Mouse (Mus musculus) adrenal gland, adult 18-20 months (tissue): ENCODE results near the gene Dll4. TPM values are rescaled to one million over a fixed set of nuclear protein-coding genes. Genes with fewer than 3 reads are reported as not detected.
A peak's percentile ranks its signal among the peaks of the same experiment; 100 is the strongest.

ENCODE experiments used
- DNase-seq, 2 experiments: peaks; one replicate each; pipeline ENCODE4 v3.0.0; 2021 to 2022; ENCODE audit warnings: low spot score in 2 of 2
- total RNA-seq, 2 experiments: library from RNA; stranded (reverse); gene quantifications; 1 replicate in 1 of 2; 2 replicates in 1 of 2; pipeline ENCODE4 v1.2.3; 2021

Gene Dll4
- total RNA-seq, 2 experiments from 2014 or later = 9.7 to 10.5 TPM

GRCm38 (mm10) chr2:119332177-119332661 lies 6.6 kb downstream of the Dll4 start:
- no peak for DNase-seq

GRCm38 (mm10) chr2:119334135-119334534 lies 8.6 kb downstream of the Dll4 start:
- DNase-seq = no peak

GRCm38 (mm10) chr2:119334964-119335525 lies 9.5 kb downstream of the Dll4 start:
- DNase-seq = no peak

GRCm38 (mm10) chr2:119335535-119335934 lies 10.0 kb downstream of the Dll4 start:
- no peak for DNase-seq

GRCm38 (mm10) chr2:119336002-119336401 lies 10.4 kb downstream of the Dll4 start:
- DNase-seq = no peak

- no peak for DNase-seq
Observed at GRCm38 (mm10) chr2:119336470-119336869, 10.9 kb downstream of the Dll4 start.

GRCm38 (mm10) chr2:119337425-119338265 lies 12.1 kb downstream of the Dll4 start:
- peak; percentile 97 for DNase-seq

- DNase-seq = no peak
Observed at GRCm38 (mm10) chr2:119344537-119345138, 19.1 kb downstream of the Dll4 start.

- peak; percentile 78 to 87 for DNase-seq
Observed at GRCm38 (mm10) chr2:119350555-119351486, 25.2 kb downstream of the Dll4 start, which contains the start of gene Chac1. Gene Chac1 (plus strand): TSS chr2:119351229.

GRCm38 (mm10) chr2:119353707-119354106 lies 28.1 kb downstream of the Dll4 start:
- no peak for DNase-seq

GRCm38 (mm10) chr2:119355089-119355488 lies 29.5 kb downstream of the Dll4 start:
- no peak for DNase-seq

- no peak for DNase-seq
Observed at GRCm38 (mm10) chr2:119355651-119356050, 30.1 kb downstream of the Dll4 start.

- DNase-seq = no peak
Observed at GRCm38 (mm10) chr2:119356310-119356709, 30.7 kb downstream of the Dll4 start.

- no peak for DNase-seq
Observed at GRCm38 (mm10) chr2:119356805-119357204, 31.2 kb downstream of the Dll4 start.

GRCm38 (mm10) chr2:119358249-119358648 lies 32.7 kb downstream of the Dll4 start:
- DNase-seq = no peak

GRCm38 (mm10) chr2:119359721-119360291 lies 34.2 kb downstream of the Dll4 start:
- DNase-seq = no peak

GRCm38 (mm10) chr2:119364969-119365368 lies 39.4 kb downstream of the Dll4 start:
- DNase-seq = no peak

GRCm38 (mm10) chr2:119367346-119367745 lies 41.8 kb downstream of the Dll4 start:
- no peak for DNase-seq

GRCm38 (mm10) chr2:119370116-119370515 lies 44.5 kb downstream of the Dll4 start:
- peak in 1 of 2 experiments; percentile 35 for DNase-seq

GRCm38 (mm10) chr2:119377286-119377685 lies 51.7 kb downstream of the Dll4 start:
- DNase-seq = no peak
